9 mouse cellular contexts compared by ENCODE assay signal in genomic region chr4:55623151-55623760, GRCm38 (mm10).
DNase-seq lines count a peak whose midpoint lies in the region; ATAC-seq and TF ChIP-seq lines count a peak whose summit lies in the region.
"Had no signal": no experiment of that assay in that cellular context is flagged by ENCODE, and none has a peak within 500 bp of the region (broad histone marks: within the 10 kb centered on the region; RNA-seq: fewer than 3 reads in every experiment).

No protein-coding gene starts in this region.

- TF ChIP-seq CTCF in CH12.LX (conservative IDR thresholded peaks at IDR 0.05 in 1 of 2, IDR thresholded peaks at IDR 0.05 in 1 of 2; ENCODE audit: low read depth in 2 of 2, low read length in 2 of 2): no peak

- TF ChIP-seq POLR2A in CH12.LX (IDR thresholded peaks at IDR 0.05; ENCODE audit: low read depth, low read length): peak; percentile 54

- no peak overlapping the region for H3K27ac ChIP-seq in heart, embryonic 11.5 days (ENCODE audit: low read depth, low read length)
- peak overlapping the region; percentile 60; the same call in 1 of the 2 replicates for H3K27ac ChIP-seq in CH12.LX (ENCODE audit: insufficient read depth, low read depth)

- dilution Hi-C loops in CH12.LX (cut with MboI; ENCODE audit: extremely low pct_ligation_motif_present, extremely low pct_unique_long_range_greater_than_20kb, low sequenced_read_pairs): no loop called here

- no peaks in the 10 kb centered on the region for H3K79me2 ChIP-seq in CH12.LX (replicated peaks; ENCODE audit: control insufficient read depth, extremely low read depth, insufficient read depth, poor library complexity, severe bottlenecking)

- H3K9me3 ChIP-seq in heart, embryonic 11.5 days (replicated peaks; ENCODE audit: control insufficient read depth, low read length): no peaks in the 10 kb centered on the region
- H3K9me3 ChIP-seq in CH12.LX (replicated peaks; ENCODE audit: low read length): no peaks in the 10 kb centered on the region

- ATAC-seq in heart, embryonic 11.5 days (replicated peaks; ENCODE audit: insufficient number of reproducible peaks, low FRiP score, low TSS enrichment): no peak

- no peaks in the 10 kb centered on the region for H3K27me3 ChIP-seq in heart, embryonic 11.5 days (ENCODE audit: control insufficient read depth, insufficient read depth, low read length)
- no peaks in the 10 kb centered on the region for H3K27me3 ChIP-seq in CH12.LX (replicated peaks)

- no peaks in the 10 kb centered on the region for H3K4me1 ChIP-seq in heart, embryonic 11.5 days (ENCODE audit: control insufficient read depth, insufficient read depth, low read length)
- peaks cover 13 to 52% of the 10 kb centered on the region in 2 experiments for H3K4me1 ChIP-seq in CH12.LX (ENCODE audit: control insufficient read depth in 1 of 2, insufficient read depth in 2 of 2)

- in situ Hi-C loops in CH12.LX (cut with MboI; ENCODE audit: low pct_ligation_motif_present, low pct_unique_long_range_greater_than_20kb, low sequenced_read_pairs): no loop called here

- no peaks in the 10 kb centered on the region for H3K36me3 ChIP-seq in heart, embryonic 11.5 days (ENCODE audit: control insufficient read depth, insufficient read depth, low read length)
- no peaks in the 10 kb centered on the region for H3K36me3 ChIP-seq in CH12.LX (replicated peaks in 1 of 2; ENCODE audit: control insufficient read depth in 1 of 2, insufficient read depth in 1 of 2, low read length in 1 of 2)

- no peak for TF ChIP-seq RAD21 in CH12.LX (IDR thresholded peaks at IDR 0.05; ENCODE audit: low read depth, low read length)

- peak; percentile 76 for TF ChIP-seq EP300 in CH12.LX (IDR thresholded peaks at IDR 0.05; ENCODE audit: low read length)

- DNase-seq in heart, adult 18-20 months: peak; percentile 79 to 90
- peak; percentile 93 for DNase-seq in CH12.LX (ENCODE audit: extremely low read depth)
- DNase-seq in gastrocnemius, postnatal 25 days: peak; percentile 64
- DNase-seq in lung, postnatal 14 days: peak; percentile 32
- DNase-seq in retina, postnatal 1 day: no peak
- no peak for DNase-seq in cerebellum, adult 18-20 months
- DNase-seq in yolk sac, embryonic 10.5 days (ENCODE audit: low spot score): no peak

- no peak overlapping the region for H3K9ac ChIP-seq in heart, embryonic 11.5 days (ENCODE audit: low read depth, low read length)
- peak overlapping the region; percentile 41; the same call in 1 of the 2 replicates for H3K9ac ChIP-seq in CH12.LX (ENCODE audit: insufficient read depth, low read depth)

- WGBS in heart, embryonic 11.5 days (ENCODE audit: insufficient replicate concordance): 64% methylated on average over 4 of the region's 4 CpGs

- H3K4me2 ChIP-seq in heart, embryonic 11.5 days: no peak overlapping the region
- H3K4me2 ChIP-seq in CH12.LX (ENCODE audit: insufficient read depth, low read depth, poor library complexity, severe bottlenecking): peak overlapping the region; percentile 65
- H3K4me2 ChIP-seq: midbrain, embryonic 11.5 days had no signal

- H3K4me3 ChIP-seq in heart, embryonic 11.5 days (ENCODE audit: low read depth, low read length): no peak overlapping the region
- H3K4me3 ChIP-seq in CH12.LX (replicated peaks in 1 of 3; ENCODE audit: low read depth in 2 of 3, low read length in 2 of 3, poor library complexity in 1 of 3): peak overlapping the region in 1 of 3 experiments; percentile 38

TF ChIP-seq in CH12.LX, 34 proteins besides CTCF, POLR2A, EP300 and RAD21:
- TF ChIP-seq ELF1 (IDR thresholded peaks at IDR 0.05; ENCODE audit: low read depth, low read length) (peak; percentile 66; the same call in 1 of the 2 replicates), BHLHE40 (IDR thresholded peaks at IDR 0.05; ENCODE audit: low read depth, low read length) (peak; percentile 24; the same call in 1 of the 2 replicates), KAT2A (IDR thresholded peaks at IDR 0.05; ENCODE audit: insufficient replicate concordance, low read length) (0 out of 2 replicates have a peak, but pooled peaks have one; percentile 11), USF1 (IDR thresholded peaks at IDR 0.05; ENCODE audit: low read depth, low read length) (no peak), TCF12 (IDR thresholded peaks at IDR 0.05; ENCODE audit: low read depth, low read length) (0 out of 2 replicates have a peak, but pooled peaks have one; percentile 39), MYC (IDR thresholded peaks at IDR 0.05; ENCODE audit: low read depth, low read length) (peak; percentile 23), ZMIZ1 (IDR thresholded peaks at IDR 0.05; ENCODE audit: low read depth, low read length) (0 out of 2 replicates have a peak, but pooled peaks have one; percentile 24), HCFC1 (IDR thresholded peaks at IDR 0.05; ENCODE audit: low read depth, low read length) (no peak; the same call in 1 of the 2 replicates), UBTF (IDR thresholded peaks at IDR 0.05; ENCODE audit: low read depth, low read length) (no peak), TBP (conservative IDR thresholded peaks at IDR 0.05; ENCODE audit: low read depth, low read length) (peak; percentile 58; the same call in 1 of the 2 replicates), IRF4 (IDR thresholded peaks at IDR 0.05; ENCODE audit: low read depth, low read length) (peak; percentile 68), SIN3A (IDR thresholded peaks at IDR 0.05; ENCODE audit: low read length) (0 out of 2 replicates have a peak, but pooled peaks have one; percentile 45), MEF2A (IDR thresholded peaks at IDR 0.05; ENCODE audit: borderline replicate concordance, low read depth, low read length) (peak; percentile 62; the same call in 1 of the 2 replicates), NELFE (IDR thresholded peaks at IDR 0.05; ENCODE audit: low read depth, low read length) (peak; percentile 55; the same call in 1 of the 2 replicates), CHD2 (IDR thresholded peaks at IDR 0.05; ENCODE audit: low read length) (peak; percentile 64; the same call in 1 of the 2 replicates), CHD1 (IDR thresholded peaks at IDR 0.05; ENCODE audit: low read depth, low read length) (peak; percentile 67; the same call in 1 of the 2 replicates), ETS1 (conservative IDR thresholded peaks at IDR 0.05; ENCODE audit: low read depth, low read length) (peak; percentile 36; the same call in 1 of the 2 replicates), MAX (IDR thresholded peaks at IDR 0.05; ENCODE audit: low read length) (no peak; the same call in 1 of the 2 replicates)

Comparison
In these comparisons a context has a peak if more than half of its experiments do, and no peak if none do; other contexts are left out.
1. DNase-seq: peak in heart, adult 18-20 months (2 of 2), CH12.LX (single experiment), gastrocnemius, postnatal 25 days (single experiment) and lung, postnatal 14 days (single experiment); none in retina, postnatal 1 day (single experiment), cerebellum, adult 18-20 months (0 of 2) and yolk sac, embryonic 10.5 days (single experiment).